Mouse (Mus musculus) lung, adult 2 months (tissue): ENCODE data around the gene Cend1.

ENCODE experiments used
- CTCF ChIP-seq: fragments of 200-500 bp; IDR thresholded peaks from 2 replicates; pipeline ENCODE4 v1.5.1; 2011; ENCODE audit warnings: mild to moderate bottlenecking, low read length, control low read depth; ENCODE audit not compliant: insufficient read depth
- POLR2A ChIP-seq: fragments of 200-500 bp; IDR thresholded peaks from 2 replicates; pipeline ENCODE4 v1.6.1; 2011; ENCODE audit warnings: low read depth, mild to moderate bottlenecking, control low read depth, low read length, borderline replicate concordance; ENCODE audit errors: extremely low read depth

GRCm38 (mm10) chr7:141390326-141391259 is 38.7 kb downstream of the Cend1 start:
- TF ChIP-seq CTCF (no peak), POLR2A (no peak)
